Mouse (Mus musculus): Measurements from ENCODE around the gene Zfp110. TPM values are rescaled to one million over a fixed set of nuclear protein-coding genes. Genes with fewer than 3 reads are reported as not detected.
A peak's percentile ranks its signal among the peaks of the same experiment; 100 is the strongest.
"Not testable (repeated sequence)": the region's sequence is repeated elsewhere in the genome, so short reads cannot be mapped to it uniquely, and the experiment has no call there.

The Zfp110 gene
- polyA plus RNA-seq, 1 experiment from 2014 or later: 27.5 TPM

- Histone ChIP-seq H3K27me3 (replicated peaks) (no peaks in the 10 kb centered on the region), H3K27ac (no peak overlapping the region), H3K4me1 (replicated peaks) (no peaks in the 10 kb centered on the region), H3K4me2 (replicated peaks) (peak overlapping the region; percentile 57), H3K36me3 (peaks cover 33% of the 10 kb centered on the region), H3K4me3 (replicated peaks) (peak overlapping the region; percentile 58), H3K9me3 (0 out of 2 replicates have a peak, but pooled peaks cover 3% of the 10 kb centered on the region), H3K9ac (no peak overlapping the region)
- WGBS: 94% methylated on average over 4 of the region's 4 CpGs
- no peak for ATAC-seq
These were observed 1.2 kb downstream of the Zfp110 start for GRCm38 (mm10) chr7:12835779-12836178.

GRCm38 (mm10) chr7:12874301-12874700, 39.7 kb downstream of the Zfp110 start:
- Histone ChIP-seq H3K4me3 (replicated peaks) (no peak overlapping the region), H3K9me3 (no peaks in the 10 kb centered on the region; the same call in 1 of the 2 replicates), H3K4me1 (replicated peaks) (no peaks in the 10 kb centered on the region), H3K27me3 (replicated peaks) (no peaks in the 10 kb centered on the region), H3K9ac (no peak overlapping the region), H3K36me3 (no peaks in the 10 kb centered on the region), H3K4me2 (replicated peaks) (no peak overlapping the region), H3K27ac (no peak overlapping the region)
- WGBS: 20% methylated on average over 3 of the region's 3 CpGs
- no peak for ATAC-seq

- Histone ChIP-seq H3K27me3 (replicated peaks) (no peaks in the 10 kb centered on the region), H3K4me2 (replicated peaks) (no peak overlapping the region), H3K4me3 (replicated peaks) (no peak overlapping the region), H3K4me1 (replicated peaks) (peaks cover 5% of the 10 kb centered on the region; the same call in 1 of the 2 replicates), H3K9me3 (no peaks in the 10 kb centered on the region), H3K9ac (no peak overlapping the region), H3K36me3 (no peaks in the 10 kb centered on the region), H3K27ac (no peak overlapping the region)
- ATAC-seq: no peak
These were observed 45.5 kb downstream of the Zfp110 start for GRCm38 (mm10) chr7:12880036-12880435.

- 43% methylated on average over 8 of the region's 8 CpGs for WGBS
These were observed 45.9 kb downstream of the Zfp110 start for GRCm38 (mm10) chr7:12880497-12880896.

GRCm38 (mm10) chr7:12880911-12881660, 46.5 kb downstream of the Zfp110 start, which contains the start of gene Zfp128:
Gene Zfp128 (plus strand): TSS chr7:12881177.
- Histone ChIP-seq H3K9ac (peak within 1 kb of the TSS; percentile 66), H3K4me2 (replicated peaks) (peak within 1 kb of the TSS; percentile 84), H3K9me3 (no peaks in the 10 kb centered on the region), H3K27ac (peak within 1 kb of the TSS; percentile 13; the same call in 1 of the 2 replicates), H3K4me1 (replicated peaks) (peaks cover 5% of the 10 kb centered on the region; the same call in 1 of the 2 replicates), H3K27me3 (replicated peaks) (no peaks in the 10 kb centered on the region), H3K36me3 (peaks cover 6% of the 10 kb centered on the region; the same call in 1 of the 2 replicates), H3K4me3 (replicated peaks) (peak within 1 kb of the TSS; percentile 68)
- ATAC-seq: peak; percentile 100
- under 1% methylated on average over 35 of the region's 35 CpGs for WGBS

More at GRCm38 (mm10) chr7:12880497-12880896, 45.9 kb downstream of the Zfp110 start:
- not testable (repeated sequence) for H3K36me3 ChIP-seq; H3K27ac ChIP-seq; H3K27me3 ChIP-seq (replicated peaks); H3K4me1 ChIP-seq (replicated peaks); H3K9ac ChIP-seq; H3K9me3 ChIP-seq
- peak; percentile 20 for ATAC-seq
- peak overlapping the region; percentile 68 for H3K4me3 ChIP-seq (replicated peaks)
- H3K4me2 ChIP-seq (replicated peaks): peak overlapping the region; percentile 84

- Histone ChIP-seq H3K4me1 (replicated peaks) (peaks cover 2% of the 10 kb centered on the region; the same call in 1 of the 2 replicates), H3K27me3 (replicated peaks) (no peaks in the 10 kb centered on the region), H3K9ac (no peak overlapping the region), H3K4me3 (replicated peaks) (no peak overlapping the region), H3K36me3 (peaks cover 29% of the 10 kb centered on the region), H3K27ac (no peak overlapping the region), H3K4me2 (replicated peaks) (no peak overlapping the region), H3K9me3 (no peaks in the 10 kb centered on the region)
- ATAC-seq: no peak
- 90% methylated on average over 12 of the region's 12 CpGs for WGBS
These were observed 52.2 kb downstream of the Zfp110 start for GRCm38 (mm10) chr7:12886563-12887266.

GRCm38 (mm10) chr7:12887585-12887984, 53.0 kb downstream of the Zfp110 start:
- Histone ChIP-seq H3K4me1 (replicated peaks) (no peaks in the 10 kb centered on the region), H3K4me2 (replicated peaks) (no peak overlapping the region), H3K27ac (no peak overlapping the region), H3K9me3 (no peaks in the 10 kb centered on the region), H3K4me3 (replicated peaks) (no peak overlapping the region), H3K9ac (no peak overlapping the region), H3K36me3 (peaks cover 29% of the 10 kb centered on the region), H3K27me3 (replicated peaks) (no peaks in the 10 kb centered on the region)
- 90% methylated on average over 5 of the region's 5 CpGs for WGBS
- no peak for ATAC-seq

GRCm38 (mm10) chr7:12890928-12891327, 56.4 kb downstream of the Zfp110 start:
- no peak for ATAC-seq
- Histone ChIP-seq H3K9me3 (no peaks in the 10 kb centered on the region), H3K27ac (no peak overlapping the region), H3K27me3 (replicated peaks) (no peaks in the 10 kb centered on the region), H3K4me3 (replicated peaks) (no peak overlapping the region), H3K4me1 (replicated peaks) (no peaks in the 10 kb centered on the region), H3K36me3 (peaks cover 24% of the 10 kb centered on the region), H3K4me2 (replicated peaks) (no peak overlapping the region), H3K9ac (no peak overlapping the region)
- WGBS: 88% methylated on average over 14 of the region's 14 CpGs

GRCm38 (mm10) chr7:12891334-12891733, 56.8 kb downstream of the Zfp110 start:
- H3K4me2 ChIP-seq (replicated peaks): no peak overlapping the region
- 82% methylated on average over 1 of the region's 1 CpGs for WGBS
- H3K9me3 ChIP-seq: no peaks in the 10 kb centered on the region
- H3K27me3 ChIP-seq (replicated peaks): no peaks in the 10 kb centered on the region
- H3K4me3 ChIP-seq (replicated peaks): no peak overlapping the region
- no peak overlapping the region for H3K9ac ChIP-seq
- H3K27ac ChIP-seq: no peak overlapping the region
- no peaks in the 10 kb centered on the region for H3K4me1 ChIP-seq (replicated peaks)
- peaks cover 20% of the 10 kb centered on the region for H3K36me3 ChIP-seq
- ATAC-seq: no peak

- Histone ChIP-seq H3K27ac (peak within 1 kb of the TSS; percentile 14; the same call in 1 of the 2 replicates), H3K27me3 (replicated peaks) (no peaks in the 10 kb centered on the region), H3K4me1 (replicated peaks) (peaks cover 4% of the 10 kb centered on the region; the same call in 1 of the 2 replicates), H3K4me3 (replicated peaks) (peak within 1 kb of the TSS; percentile 58), H3K36me3 (no peaks in the 10 kb centered on the region), H3K9me3 (no peaks in the 10 kb centered on the region), H3K9ac (peak within 1 kb of the TSS; percentile 58), H3K4me2 (replicated peaks) (peak within 1 kb of the TSS; percentile 56)
- peak; percentile 99 for ATAC-seq
- 5% methylated on average over 36 of the region's 36 CpGs for WGBS
These were observed 63.3 kb downstream of the Zfp110 start, which contains the start of gene Zscan22 for GRCm38 (mm10) chr7:12897655-12898410. Gene Zscan22 (plus strand): TSS chr7:12897815.
